Mouse (Mus musculus) megakaryocyte, embryonic 14.5 days (primary cell): ENCODE data around the gene Adarb1. TPM values are rescaled to one million over a fixed set of nuclear protein-coding genes. Genes with fewer than 3 reads are reported as not detected.

Experiments used
- H3K27me3 ChIP-seq: replicated peaks from 2 replicates; pipeline ENCODE3; 2012; ENCODE audit warnings: inconsistent platforms
- H3K36me3 ChIP-seq: replicated peaks from 2 replicates; pipeline ENCODE3; 2012; ENCODE audit warnings: low read length, inconsistent platforms, mixed read lengths
- H3K4me1 ChIP-seq: 2 replicates; pipeline ENCODE4 v1.6.1; 2012; ENCODE audit warnings: inconsistent platforms
- H3K4me3 ChIP-seq: replicated peaks from 2 replicates; pipeline ENCODE3; 2012; ENCODE audit warnings: moderate library complexity, mild to moderate bottlenecking, inconsistent platforms
- H3K9me3 ChIP-seq: 2 replicates; pipeline ENCODE4 v1.6.1; 2012; ENCODE audit warnings: inconsistent platforms
- FLI1 ChIP-seq: IDR thresholded peaks from 2 replicates; pipeline ENCODE4 v1.6.1; 2012; ENCODE audit warnings: low read length, inconsistent platforms, mixed read lengths
- GATA1 ChIP-seq: IDR thresholded peaks from 3 replicates; pipeline ENCODE4 v1.6.1; 2012; ENCODE audit warnings: mixed read lengths, low read length, inconsistent platforms, borderline replicate concordance
- polyA plus RNA-seq: library from polyadenylated mRNA; stranded (reverse); fragments of >175 nt; gene quantifications from 2 replicates; pipeline ENCODE4 v1.2.3, GENCODE M21; 2012; ENCODE audit warnings: low replicate concordance; ENCODE audit not compliant: insufficient read depth

Adarb1 gene
- polyA plus RNA-seq, 1 experiment: 1.6 TPM

DNA sequence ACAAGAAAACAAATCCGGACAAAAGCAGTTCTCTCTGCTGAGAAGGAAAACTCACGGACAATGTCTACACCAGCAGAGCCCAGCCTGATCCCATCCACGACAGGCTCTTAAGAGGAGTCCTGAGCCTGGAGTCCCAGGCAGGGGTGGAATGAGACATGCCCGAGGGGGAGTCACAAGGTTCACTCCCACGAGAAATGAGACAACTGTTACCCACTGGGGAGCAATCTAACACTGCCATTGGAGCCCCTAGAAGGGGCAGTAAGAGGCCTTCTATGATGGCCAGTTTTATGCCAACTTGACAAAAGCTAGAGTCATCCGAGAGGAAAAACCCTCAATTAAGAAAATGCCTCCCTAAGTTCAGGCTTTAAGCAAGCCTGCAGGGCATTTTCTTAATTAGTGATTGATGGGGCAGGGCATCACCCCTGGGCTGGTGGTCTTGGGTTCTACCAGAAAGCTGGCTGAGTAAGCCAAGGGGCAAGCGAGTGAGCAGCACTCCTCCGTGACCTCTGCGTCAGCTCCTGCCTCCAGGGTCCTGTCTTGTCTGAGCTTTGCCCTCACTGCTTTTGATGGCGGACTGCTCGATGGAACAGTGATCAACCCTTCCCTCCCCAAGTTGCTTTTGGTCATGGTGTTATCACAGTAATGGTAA lies 88.5 kb downstream of the Adarb1 start:
- TF ChIP-seq FLI1 (no peak), GATA1 (no peak)
- Histone ChIP-seq H3K9me3 (no peaks in the 10 kb centered on the region), H3K4me3 (no peak overlapping the region), H3K27me3 (peaks cover 19% of the 10 kb centered on the region), H3K4me1 (peaks cover 13% of the 10 kb centered on the region), H3K36me3 (no peaks in the 10 kb centered on the region)

DNA sequence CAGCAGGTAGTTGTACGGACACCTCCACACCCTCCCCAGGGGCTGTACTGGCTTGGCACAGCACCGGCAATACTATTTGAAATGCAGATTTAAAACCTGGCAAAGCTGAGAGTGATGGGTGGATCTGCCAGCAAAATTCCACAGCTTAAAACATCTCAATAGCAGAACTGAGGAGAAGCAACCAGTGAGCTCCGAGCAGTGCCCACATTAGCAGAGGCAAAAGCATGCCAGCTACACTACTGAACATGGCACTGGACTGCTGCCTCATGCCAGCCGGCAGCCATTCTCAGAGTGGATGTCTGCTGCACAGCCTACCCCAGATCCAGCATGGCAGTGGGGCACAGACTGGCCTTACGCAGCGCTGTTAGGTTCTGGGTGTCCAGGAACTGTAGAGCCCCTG lies 93.4 kb downstream of the Adarb1 start:
- H3K4me1 ChIP-seq: no peaks in the 10 kb centered on the region; the same call in 1 of the 2 replicates
- no peaks in the 10 kb centered on the region for H3K9me3 ChIP-seq
- no peak for TF ChIP-seq GATA1
- TF ChIP-seq FLI1: no peak
- peaks cover 5% of the 10 kb centered on the region for H3K27me3 ChIP-seq
- peaks cover 6% of the 10 kb centered on the region for H3K36me3 ChIP-seq
- H3K4me3 ChIP-seq: no peak overlapping the region

DNA sequence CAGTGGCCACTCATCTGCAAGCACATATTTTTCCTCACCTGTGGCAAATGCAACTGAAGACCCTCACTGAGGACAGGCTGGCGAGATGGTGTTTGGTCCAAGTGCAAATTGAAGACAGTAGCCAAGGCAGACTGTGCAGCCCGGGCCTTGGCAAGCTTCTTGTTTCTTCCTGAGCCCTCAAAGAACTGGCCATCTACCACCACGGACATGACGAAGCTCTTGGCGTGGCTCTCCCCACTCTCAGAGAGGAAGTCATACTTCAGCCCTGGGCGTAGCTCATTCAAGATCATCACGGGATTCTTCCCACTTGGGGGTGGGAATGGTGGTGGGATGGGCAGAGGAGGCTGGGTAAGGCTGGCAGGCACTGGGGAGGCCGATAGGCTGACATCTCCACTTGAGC lies 96.5 kb downstream of the Adarb1 start:
- Histone ChIP-seq H3K4me3 (no peak overlapping the region), H3K4me1 (no peaks in the 10 kb centered on the region), H3K36me3 (peaks cover 6% of the 10 kb centered on the region), H3K9me3 (no peaks in the 10 kb centered on the region), H3K27me3 (peaks cover 4% of the 10 kb centered on the region)
- TF ChIP-seq GATA1 (no peak), FLI1 (no peak)

DNA sequence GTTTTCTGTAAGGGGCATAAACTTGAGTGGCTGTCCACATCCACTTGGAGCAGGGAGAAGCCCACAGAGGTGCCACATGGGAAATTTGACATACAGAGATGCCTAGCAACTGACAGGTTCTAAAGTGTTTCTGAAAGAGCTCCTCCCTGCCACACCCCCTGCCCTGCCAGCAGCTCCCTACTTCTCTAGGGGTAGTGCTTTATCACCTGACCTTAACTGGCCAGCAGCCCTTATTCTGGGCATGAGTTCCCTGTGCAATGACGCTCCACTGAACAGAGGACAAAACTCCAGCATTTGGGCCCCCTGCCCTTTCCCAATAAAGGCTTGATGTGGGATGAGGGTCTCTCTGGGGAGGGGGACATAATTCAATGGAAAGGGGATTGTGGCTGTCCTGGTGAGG lies 97.1 kb downstream of the Adarb1 start:
- H3K27me3 ChIP-seq: peaks cover 4% of the 10 kb centered on the region
- H3K4me1 ChIP-seq: no peaks in the 10 kb centered on the region
- H3K9me3 ChIP-seq: no peaks in the 10 kb centered on the region
- no peak for TF ChIP-seq GATA1
- TF ChIP-seq FLI1: no peak
- no peak overlapping the region for H3K4me3 ChIP-seq
- peaks cover 6% of the 10 kb centered on the region for H3K36me3 ChIP-seq

DNA sequence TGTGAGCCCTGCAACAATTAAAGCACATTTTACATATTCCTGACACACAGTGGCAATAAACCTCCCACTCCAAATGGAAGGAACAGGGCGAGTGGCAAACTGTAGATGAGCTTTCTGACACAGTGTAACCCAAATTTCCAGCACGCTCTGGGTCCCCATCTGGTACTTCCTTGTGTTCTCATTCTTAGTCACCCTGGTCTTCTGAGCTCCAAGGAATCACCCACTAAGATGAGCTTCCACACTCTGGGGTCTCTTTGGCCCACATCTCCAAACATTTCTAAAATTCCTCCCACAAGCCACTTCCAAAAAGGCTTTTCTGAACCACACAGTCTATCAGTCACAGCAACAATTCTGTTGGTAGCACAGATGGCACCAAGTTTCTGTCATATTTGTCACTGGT lies 102.4 kb downstream of the Adarb1 start:
- Histone ChIP-seq H3K27me3 (no peaks in the 10 kb centered on the region), H3K9me3 (no peaks in the 10 kb centered on the region), H3K4me1 (peaks cover 4% of the 10 kb centered on the region; the same call in 1 of the 2 replicates), H3K4me3 (no peak overlapping the region), H3K36me3 (peaks cover 20% of the 10 kb centered on the region)
- TF ChIP-seq FLI1: no peak
- TF ChIP-seq GATA1: no peak

DNA sequence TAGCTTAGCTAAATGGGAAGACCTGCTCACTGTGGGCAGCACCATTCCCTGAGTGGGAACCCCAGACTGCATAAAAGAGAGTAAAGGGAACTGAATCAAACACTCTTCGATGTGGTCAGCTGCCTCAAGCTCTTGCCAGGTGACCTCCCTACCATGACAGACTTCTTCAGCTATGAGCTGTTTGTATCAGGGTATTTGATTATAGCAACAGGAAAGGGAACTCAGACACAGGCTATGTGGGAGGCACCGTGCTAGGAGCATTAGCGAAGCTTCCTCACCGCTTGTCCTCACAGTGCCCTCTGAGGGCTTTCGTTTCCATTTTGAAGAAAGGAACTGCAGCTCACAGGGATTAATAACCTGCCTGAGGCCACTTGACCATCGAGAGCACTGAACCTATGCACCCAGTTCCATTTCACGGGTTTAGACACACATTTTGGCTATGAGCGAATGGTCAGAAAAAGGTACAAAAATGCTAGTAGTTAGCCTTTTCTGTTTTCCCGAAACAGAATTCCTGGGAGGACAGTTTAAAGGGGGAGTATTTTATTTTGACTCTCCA lies 103.3 kb downstream of the Adarb1 start:
- no peaks in the 10 kb centered on the region for H3K9me3 ChIP-seq
- H3K4me3 ChIP-seq: no peak overlapping the region
- no peak for TF ChIP-seq FLI1
- TF ChIP-seq GATA1: no peak
- H3K4me1 ChIP-seq: peaks cover 4% of the 10 kb centered on the region; the same call in 1 of the 2 replicates
- peaks cover 25% of the 10 kb centered on the region for H3K36me3 ChIP-seq
- H3K27me3 ChIP-seq: no peaks in the 10 kb centered on the region

DNA sequence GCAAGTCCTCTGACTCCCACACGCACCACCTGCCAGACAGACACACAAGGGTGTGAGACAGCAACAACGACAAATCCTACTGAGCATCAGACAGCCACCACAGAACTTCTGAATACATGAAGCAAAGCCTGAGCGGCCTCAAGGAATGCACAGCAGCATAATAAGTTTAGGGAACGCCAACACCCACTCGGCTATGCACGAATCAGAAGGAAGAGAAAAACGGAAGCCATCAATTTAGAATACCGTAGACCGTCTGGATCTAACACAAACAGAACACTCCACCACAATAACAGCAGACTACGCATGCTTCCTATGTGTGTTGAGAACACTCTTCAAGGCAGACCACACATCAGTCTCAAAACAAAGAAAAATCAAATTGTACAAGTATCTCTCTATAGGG lies 109.1 kb downstream of the Adarb1 start:
- no peaks in the 10 kb centered on the region for H3K9me3 ChIP-seq
- H3K4me3 ChIP-seq: no peak overlapping the region
- peaks cover 25% of the 10 kb centered on the region for H3K36me3 ChIP-seq
- peaks cover 7% of the 10 kb centered on the region; the same call in 1 of the 2 replicates for H3K4me1 ChIP-seq
- TF ChIP-seq FLI1 (no peak), GATA1 (no peak)
- H3K27me3 ChIP-seq: peaks cover 8% of the 10 kb centered on the region

DNA sequence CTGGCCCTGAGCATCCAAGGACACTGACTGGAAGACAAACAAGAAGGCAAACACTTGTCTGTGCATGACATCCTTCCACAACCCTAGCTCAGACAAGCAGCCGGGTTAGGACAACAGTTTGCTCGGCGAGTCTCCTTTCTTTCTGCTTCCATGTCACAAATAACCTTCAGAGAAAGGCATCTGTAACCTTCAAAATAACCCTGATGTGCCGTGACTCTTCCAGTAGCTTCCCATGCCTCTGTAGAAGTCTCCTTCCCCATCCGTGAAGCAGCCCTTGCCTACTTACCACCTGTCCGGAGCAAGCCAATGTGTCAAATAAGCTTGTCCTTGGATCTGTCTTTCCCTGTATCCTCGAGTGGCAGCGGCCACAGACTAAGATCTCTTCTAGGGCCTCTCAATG lies 112.3 kb downstream of the Adarb1 start:
- Histone ChIP-seq H3K27me3 (peaks cover 10% of the 10 kb centered on the region), H3K4me3 (no peak overlapping the region), H3K9me3 (no peaks in the 10 kb centered on the region), H3K4me1 (peaks cover 7% of the 10 kb centered on the region; the same call in 1 of the 2 replicates), H3K36me3 (peaks cover 24% of the 10 kb centered on the region)
- TF ChIP-seq FLI1 (no peak), GATA1 (no peak)

DNA sequence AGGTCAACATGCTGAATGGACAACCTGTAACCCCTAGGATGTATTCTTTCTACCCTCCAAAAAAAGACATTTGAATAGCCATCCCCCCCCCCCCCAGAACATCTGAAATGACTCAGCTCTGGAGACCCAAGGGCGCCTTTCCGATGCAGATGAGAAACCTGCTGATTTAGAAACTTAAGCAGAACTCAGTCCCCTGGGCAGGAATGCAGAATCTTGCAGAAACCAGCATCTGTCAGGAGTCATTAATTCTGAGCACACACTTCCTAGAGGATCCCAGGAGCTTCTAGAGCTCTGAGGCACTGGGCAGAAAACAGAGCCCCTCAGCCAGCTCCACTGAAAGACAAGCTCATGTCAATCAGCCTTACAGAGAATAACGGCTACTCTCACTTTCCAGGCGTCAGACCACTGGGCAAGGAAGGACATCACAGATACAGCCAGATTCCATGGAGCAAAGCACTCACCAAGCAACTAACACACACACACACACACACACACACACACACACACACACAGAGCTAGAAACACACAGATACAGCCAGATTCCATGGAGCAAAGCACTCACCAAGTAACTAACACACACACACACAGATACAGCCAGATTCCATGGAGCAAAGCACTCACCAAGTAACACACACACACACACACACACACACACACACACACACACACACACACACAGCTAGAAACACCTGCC lies 113.1 kb downstream of the Adarb1 start:
- Histone ChIP-seq H3K27me3 (peaks cover 10% of the 10 kb centered on the region), H3K4me3 (no peak overlapping the region), H3K36me3 (peaks cover 25% of the 10 kb centered on the region), H3K4me1 (peaks cover 7% of the 10 kb centered on the region; the same call in 1 of the 2 replicates), H3K9me3 (no peaks in the 10 kb centered on the region)
- TF ChIP-seq GATA1 (no peak), FLI1 (no peak)

DNA sequence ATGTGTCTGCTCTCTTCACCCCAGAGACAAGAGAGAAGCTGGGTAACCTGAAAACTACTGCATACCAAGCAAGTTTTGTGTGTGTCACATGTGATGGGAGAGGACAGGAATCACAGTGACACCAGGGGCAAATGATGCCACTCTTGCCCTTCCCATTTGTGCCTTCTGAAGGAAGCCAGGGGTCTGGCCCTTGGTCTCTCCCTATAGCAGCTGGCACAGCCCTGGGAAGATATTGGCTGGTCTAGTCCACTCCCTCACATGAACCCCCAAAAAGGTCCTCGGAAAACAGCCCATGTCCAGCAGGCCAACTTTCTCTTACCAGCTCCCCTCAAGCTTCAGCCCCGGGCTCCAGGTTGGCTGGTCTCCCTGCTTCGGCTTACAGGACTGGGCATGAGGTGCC lies 113.7 kb downstream of the Adarb1 start:
- peaks cover 13% of the 10 kb centered on the region for H3K27me3 ChIP-seq
- peaks cover 30% of the 10 kb centered on the region for H3K36me3 ChIP-seq
- H3K4me3 ChIP-seq: peak overlapping the region; percentile 44
- no peaks in the 10 kb centered on the region for H3K9me3 ChIP-seq
- peaks cover 7% of the 10 kb centered on the region; the same call in 1 of the 2 replicates for H3K4me1 ChIP-seq
- TF ChIP-seq GATA1 (no peak), FLI1 (no peak)
